Mouse (Mus musculus): ENCODE data around the gene Trim75. TPM values are rescaled to one million over a fixed set of nuclear protein-coding genes. Genes with fewer than 3 reads are reported as not detected.

The Trim75 gene
- polyA plus RNA-seq, 1 experiment from 2014 or later: not detected

DNA sequence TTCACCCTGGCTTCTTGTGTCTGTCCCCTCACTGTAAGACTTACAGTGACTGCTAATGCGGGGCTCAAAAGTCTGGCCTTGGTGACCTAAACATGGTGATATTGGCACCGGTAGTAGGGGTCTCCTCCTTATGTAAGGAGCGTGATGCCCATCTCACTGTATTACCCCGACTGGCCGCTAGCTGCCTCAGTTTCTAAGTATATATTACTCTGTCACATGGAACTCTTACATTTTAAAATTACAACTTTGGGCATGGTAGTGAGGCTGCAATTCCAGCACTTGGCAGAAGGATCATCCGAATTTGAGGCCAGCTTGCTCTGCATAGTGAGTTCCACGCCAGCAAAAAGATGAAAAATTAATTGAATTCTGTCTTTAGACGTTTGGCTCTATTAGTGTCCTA lies 46.6 kb downstream of the Trim75 start:
- no peaks in the 10 kb centered on the region for H3K9me3 ChIP-seq (replicated peaks)
- no peak overlapping the region for H3K27ac ChIP-seq

GRCm38 (mm10) chr8:64934997-64935396 lies 52.6 kb downstream of the Trim75 start:
- no peak overlapping the region for H3K9ac ChIP-seq
- no peaks in the 10 kb centered on the region for H3K4me1 ChIP-seq
- ATAC-seq (replicated peaks; ENCODE audit: low FRiP score): no peak
- no peaks in the 10 kb centered on the region for H3K36me3 ChIP-seq
- no peaks in the 10 kb centered on the region for H3K9me3 ChIP-seq (replicated peaks)
- no peak overlapping the region for H3K4me3 ChIP-seq (replicated peaks)
- no peak overlapping the region for H3K27ac ChIP-seq
- 75% methylated on average over 3 of the region's 3 CpGs for WGBS
- H3K4me2 ChIP-seq: no peak overlapping the region
- H3K27me3 ChIP-seq: no peaks in the 10 kb centered on the region

More for the DNA sequence above, 46.6 kb downstream of the Trim75 start:
- Histone ChIP-seq H3K36me3 (no peaks in the 10 kb centered on the region), H3K4me3 (replicated peaks) (no peak overlapping the region), H3K27me3 (peaks cover 19% of the 10 kb centered on the region), H3K9ac (no peak overlapping the region), H3K4me2 (no peak overlapping the region), H3K4me1 (0 out of 2 replicates have a peak, but pooled peaks cover 7% of the 10 kb centered on the region)
- 82% methylated on average over 8 of the region's 8 CpGs for WGBS
- no peak for ATAC-seq (replicated peaks; ENCODE audit: low FRiP score)

Other genes with a start within 250 kb of the Trim75 start
- 15.3 and 16.1 TPM in 2 replicates for gene Klhl2, start 137.8 kb downstream of the Trim75 start, polyA plus RNA-seq (2015; fragmentation: Nextera tagmentation; extraction: Ambion mirVana)
- gene Tmem192, start 40.6 kb downstream of the Trim75 start, polyA plus RNA-seq (2015; fragmentation: Nextera tagmentation; extraction: Ambion mirVana): 26.7 and 28.1 TPM in 2 replicates
- 0.18 and 0.25 TPM in 2 replicates for gene Trim61, start 30.7 kb upstream of the Trim75 start, polyA plus RNA-seq (2015; fragmentation: Nextera tagmentation; extraction: Ambion mirVana)
- 0.05 TPM in 1 of 2 replicates, not detected in the other for gene Trim60, start 30.8 kb upstream of the Trim75 start, polyA plus RNA-seq (2015; fragmentation: Nextera tagmentation; extraction: Ambion mirVana)
- gene Apela, start 49.5 kb upstream of the Trim75 start, polyA plus RNA-seq (2015; fragmentation: Nextera tagmentation; extraction: Ambion mirVana): 10.3 and 14.9 TPM in 2 replicates
- not detected in 2 replicates for gene Gm10663, start 87.2 kb upstream of the Trim75 start, polyA plus RNA-seq (2015; fragmentation: Nextera tagmentation; extraction: Ambion mirVana)
- gene BC030870, start 141.7 kb upstream of the Trim75 start, polyA plus RNA-seq (2015; fragmentation: Nextera tagmentation; extraction: Ambion mirVana): 0.10 and 2.1 TPM in 2 replicates